Mouse (Mus musculus) embryonic facial prominence, embryonic 10.5 days (tissue): Measurements from ENCODE around the gene Gm10382. TPM values are rescaled to one million over a fixed set of nuclear protein-coding genes. Genes with fewer than 3 reads are reported as not detected.
A peak's percentile ranks its signal among the peaks of the same experiment; 100 is the strongest.
"Not testable (repeated sequence)": the region's sequence is repeated elsewhere in the genome, so short reads cannot be mapped to it uniquely, and the experiment has no call there.

ENCODE experiments used
- DNase-seq: peaks from one replicate; pipeline ENCODE4 v3.0.0-alpha.2; 2017; ENCODE audit warnings: low spot score
- H3K27ac ChIP-seq: fragments of 300-500 bp; sonication (generic); replicated peaks from 2 replicates; pipeline ENCODE4 v1.5.1; 2016; ENCODE audit warnings: mild to moderate bottlenecking
- H3K27me3 ChIP-seq: fragments of 300-500 bp; sonication (generic); replicated peaks from 2 replicates; pipeline ENCODE4 v1.6.1; 2016; ENCODE audit warnings: low read depth, mild to moderate bottlenecking; ENCODE audit not compliant: poor library complexity, severe bottlenecking
- H3K36me3 ChIP-seq: fragments of 300-500 bp; sonication (generic); replicated peaks from 2 replicates; pipeline ENCODE4 v1.6.1; 2016; ENCODE audit warnings: mild to moderate bottlenecking, moderate library complexity
- H3K4me1 ChIP-seq: fragments of 300-500 bp; sonication (generic); 2 replicates; pipeline ENCODE4 v1.6.1; 2016
- H3K4me3 ChIP-seq: fragments of 300-500 bp; sonication (generic); 2 replicates; pipeline ENCODE4 v1.5.1; 2016; ENCODE audit warnings: mild to moderate bottlenecking, moderate library complexity
- H3K9me3 ChIP-seq: fragments of 300-500 bp; sonication (generic); 2 replicates; pipeline ENCODE4 v1.6.1; 2016; ENCODE audit warnings: mild to moderate bottlenecking
- WGBS: fragments of 180-500 bp; shearing (Covaris S2); methylation state at CpG from one replicate; pipeline ENCODE4 v1.1.7; 2016; 5-methylcytosine and 5-hydroxymethylcytosine counted together
- polyA plus RNA-seq: library from polyadenylated mRNA; unstranded; fragments of >200 nt; fragmentation: Nextera tagmentation; extraction: Ambion mirVana; gene quantifications from 2 replicates; pipeline ENCODE4 v1.2.1, GENCODE M21; 2016

Gene Gm10382
- polyA plus RNA-seq, 1 experiment from 2014 or later, result 0.60 TPM

- Histone ChIP-seq H3K4me3 (no peak overlapping the region), H3K27ac (no peak overlapping the region), H3K36me3 (no peaks in the 10 kb centered on the region), H3K27me3 (no peaks in the 10 kb centered on the region), H3K4me1 (no peaks in the 10 kb centered on the region; the same call in 1 of the 2 replicates), H3K9me3 (no peaks in the 10 kb centered on the region)
- DNase-seq, result no peak
- WGBS, result 87% methylated on average over 2 of the region's 2 CpGs
Observed at GRCm38 (mm10) chr5:125375871-125376270, 13.3 kb upstream of the Gm10382 start.

- no peaks in the 10 kb centered on the region for H3K27me3 ChIP-seq
- no peaks in the 10 kb centered on the region for H3K36me3 ChIP-seq
- no peak overlapping the region for H3K4me3 ChIP-seq
- H3K4me1 ChIP-seq, result no peaks in the 10 kb centered on the region; the same call in 1 of the 2 replicates
- H3K9me3 ChIP-seq, result no peaks in the 10 kb centered on the region
- H3K27ac ChIP-seq, result no peak overlapping the region
- DNase-seq, result no peak
- WGBS, result 70% methylated on average over 7 of the region's 7 CpGs
Observed at GRCm38 (mm10) chr5:125377214-125377613, 11.9 kb upstream of the Gm10382 start.

GRCm38 (mm10) chr5:125378919-125379318 lies 10.2 kb upstream of the Gm10382 start:
- Histone ChIP-seq H3K4me3 (no peak overlapping the region), H3K9me3 (no peaks in the 10 kb centered on the region), H3K4me1 (no peaks in the 10 kb centered on the region; the same call in 1 of the 2 replicates), H3K27me3 (no peaks in the 10 kb centered on the region), H3K36me3 (peaks cover 9% of the 10 kb centered on the region), H3K27ac (no peak overlapping the region)
- no peak for DNase-seq
- WGBS, result 86% methylated on average over 5 of the region's 5 CpGs

- Histone ChIP-seq H3K4me3 (no peak overlapping the region), H3K27ac (no peak overlapping the region), H3K4me1 (no peaks in the 10 kb centered on the region; the same call in 1 of the 2 replicates), H3K9me3 (no peaks in the 10 kb centered on the region), H3K36me3 (peaks cover 32% of the 10 kb centered on the region), H3K27me3 (no peaks in the 10 kb centered on the region)
- WGBS, result 87% methylated on average over 5 of the region's 5 CpGs
- no peak for DNase-seq
Observed at GRCm38 (mm10) chr5:125381954-125382672, 7.0 kb upstream of the Gm10382 start.

- H3K27ac ChIP-seq, result no peak overlapping the region
- no peaks in the 10 kb centered on the region for H3K27me3 ChIP-seq
- peak; percentile 49 for DNase-seq
- H3K4me1 ChIP-seq, result no peaks in the 10 kb centered on the region; the same call in 1 of the 2 replicates
- H3K9me3 ChIP-seq, result no peaks in the 10 kb centered on the region
- no peak overlapping the region for H3K4me3 ChIP-seq
- WGBS, result 62% methylated on average over 6 of the region's 6 CpGs
- peaks cover 35% of the 10 kb centered on the region for H3K36me3 ChIP-seq
Observed at GRCm38 (mm10) chr5:125382673-125383558, 6.2 kb upstream of the Gm10382 start.

- DNase-seq, result no peak
- no peaks in the 10 kb centered on the region for H3K27me3 ChIP-seq
- peaks cover 7% of the 10 kb centered on the region for H3K4me1 ChIP-seq
- H3K36me3 ChIP-seq, result peaks cover 44% of the 10 kb centered on the region
- H3K4me3 ChIP-seq, result no peak overlapping the region
- H3K9me3 ChIP-seq, result no peaks in the 10 kb centered on the region
- 84% methylated on average over 3 of the region's 3 CpGs for WGBS
- H3K27ac ChIP-seq, result no peak overlapping the region
Observed at GRCm38 (mm10) chr5:125383637-125384420, 5.3 kb upstream of the Gm10382 start.

GRCm38 (mm10) chr5:125384512-125385214 lies 4.5 kb upstream of the Gm10382 start:
- Histone ChIP-seq H3K4me3 (no peak overlapping the region), H3K4me1 (peaks cover 7% of the 10 kb centered on the region), H3K36me3 (peaks cover 44% of the 10 kb centered on the region), H3K27me3 (no peaks in the 10 kb centered on the region), H3K9me3 (no peaks in the 10 kb centered on the region), H3K27ac (no peak overlapping the region)
- WGBS, result 93% methylated on average over 2 of the region's 2 CpGs
- DNase-seq, result no peak

- 83% methylated on average over 8 of the region's 8 CpGs for WGBS
- H3K27me3 ChIP-seq, result no peaks in the 10 kb centered on the region
- peaks cover 44% of the 10 kb centered on the region for H3K36me3 ChIP-seq
- H3K27ac ChIP-seq, result no peak overlapping the region
- no peak for DNase-seq
- no peaks in the 10 kb centered on the region for H3K9me3 ChIP-seq
- H3K4me3 ChIP-seq, result no peak overlapping the region
- peaks cover 10% of the 10 kb centered on the region for H3K4me1 ChIP-seq
Observed at GRCm38 (mm10) chr5:125385215-125385940, 3.7 kb upstream of the Gm10382 start.

- H3K27me3 ChIP-seq, H3K4me3 ChIP-seq, DNase-seq, H3K9me3 ChIP-seq, H3K27ac ChIP-seq: not testable (repeated sequence)
- 93% methylated on average over 5 of the region's 6 CpGs for WGBS
- Histone ChIP-seq H3K4me1 (peaks cover 10% of the 10 kb centered on the region), H3K36me3 (peaks cover 44% of the 10 kb centered on the region)
Observed at GRCm38 (mm10) chr5:125387295-125387694, 1.8 kb upstream of the Gm10382 start.

GRCm38 (mm10) chr5:125388358-125389092 lies 597 bp upstream of the Gm10382 start:
- Histone ChIP-seq H3K27me3 (no peaks in the 10 kb centered on the region), H3K36me3 (peaks cover 38% of the 10 kb centered on the region), H3K9me3 (no peaks in the 10 kb centered on the region), H3K4me1 (peaks cover 21% of the 10 kb centered on the region), H3K27ac (peak overlapping the region; percentile 99), H3K4me3 (peak overlapping the region; percentile 99)
- WGBS, result 32% methylated on average over 13 of the region's 13 CpGs
- DNase-seq, result no peak
